Mouse (Mus musculus): ENCODE results near the gene Olfr980.
"Not testable (repeated sequence)": the region's sequence is repeated elsewhere in the genome, so short reads cannot be mapped to it uniquely, and the experiment has no call there.

Olfr980 gene

DNA sequence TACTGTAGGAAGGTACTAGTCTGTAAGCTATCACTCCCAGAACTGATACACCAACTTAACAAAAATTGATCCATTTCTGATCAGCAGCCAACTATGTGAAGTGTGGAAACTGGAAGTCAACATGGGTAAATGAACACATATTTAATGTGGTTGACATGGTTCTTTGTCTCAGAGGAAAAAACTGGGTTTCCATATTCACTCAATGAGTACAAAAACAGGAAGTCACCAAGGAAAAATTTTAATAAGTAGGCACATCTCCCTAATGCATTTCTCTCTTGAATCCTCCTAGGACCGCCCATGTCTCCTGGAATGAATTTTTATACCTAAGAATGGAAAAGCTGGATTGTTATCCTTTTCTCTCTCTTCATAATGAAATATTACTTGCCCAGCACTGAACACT, at the start of gene Olfr980:
Olfr980 (minus strand) TSS at position 101 of the 400 bp plus-strand sequence.
- no peak for DNase-seq

GRCm38 (mm10) chr9:40050138-40050537, 40.8 kb upstream of the Olfr980 start:
- DNase-seq = no peak

GRCm38 (mm10) chr9:40021164-40021563, 11.8 kb upstream of the Olfr980 start, which contains the start of gene Olfr981:
Gene Olfr981 (plus strand): TSS chr9:40021464.
- no peak for DNase-seq

DNA sequence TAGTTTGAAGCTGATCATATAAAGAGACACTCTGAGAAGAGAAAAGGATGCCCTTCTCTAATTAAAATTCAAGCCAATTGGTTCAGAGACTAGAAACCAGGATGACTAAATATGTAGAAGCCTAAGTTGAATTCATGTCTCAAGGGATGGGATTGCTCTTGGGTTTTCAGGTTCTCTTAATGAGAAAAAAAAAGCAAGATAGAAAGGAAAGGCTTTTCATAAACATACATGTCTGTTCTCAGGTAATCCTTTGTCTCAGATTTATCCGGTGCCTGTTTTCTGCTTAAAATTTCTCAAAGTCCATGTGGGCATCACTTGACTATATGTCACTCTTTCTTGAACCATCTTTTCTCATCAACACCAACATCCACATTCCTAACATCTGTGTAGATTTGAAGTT, 6.0 kb downstream of the Olfr980 start, which contains the start of gene Olfr979:
Olfr979 (minus strand) TSS at position 101 of the 400 bp plus-strand sequence.
- no peak for DNase-seq

DNA sequence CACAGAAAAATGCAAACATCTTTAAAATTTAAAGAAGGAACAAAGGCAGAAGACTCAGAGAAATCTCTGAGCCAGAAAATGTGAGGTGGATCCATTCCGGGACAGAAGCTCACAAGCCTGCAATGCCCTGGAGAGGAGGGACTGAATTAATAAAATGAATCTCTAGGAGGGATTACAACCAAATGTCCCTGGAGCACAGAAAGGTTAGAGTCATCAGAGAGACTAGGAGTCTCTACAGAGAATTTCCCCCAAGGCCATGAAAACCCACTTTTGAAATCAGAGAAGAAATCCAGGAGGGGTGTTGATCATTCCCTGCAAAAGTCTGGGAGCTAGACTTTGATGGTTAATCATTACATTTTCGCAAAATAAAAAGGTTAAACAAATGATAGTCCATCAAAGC, 17.6 kb downstream of the Olfr980 start, which contains the start of gene Olfr978:
Olfr978 (plus strand) TSS at position 301 of the 400 bp plus-strand sequence.
- no peak for DNase-seq

DNA sequence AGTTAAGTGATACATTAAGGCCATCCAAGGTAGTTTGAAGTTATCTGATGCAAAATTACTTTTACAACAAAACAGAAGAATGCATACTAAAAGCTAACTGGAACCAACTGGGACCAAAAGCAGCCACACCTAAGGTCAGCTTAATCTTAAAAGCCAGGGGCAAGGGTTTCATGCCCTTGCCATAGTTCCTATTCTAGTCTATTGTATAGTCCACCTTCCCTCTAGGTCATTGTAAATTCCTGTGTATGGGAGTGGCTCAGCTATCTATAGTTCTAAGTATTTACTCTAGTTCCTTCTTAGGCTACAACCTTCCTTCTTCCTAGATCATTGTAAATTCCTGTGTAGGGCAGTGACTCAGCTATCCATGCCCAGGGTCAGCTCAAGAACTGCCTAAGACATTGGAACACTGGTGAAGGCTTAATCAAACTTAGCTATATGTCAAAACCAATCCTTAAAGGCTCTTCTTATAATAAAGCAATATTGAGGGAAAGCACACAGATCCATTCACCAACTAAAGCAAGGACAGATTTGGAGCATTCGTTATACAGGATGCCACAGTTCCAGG, 32.7 kb downstream of the Olfr980 start:
- DNase-seq = not testable (repeated sequence)

DNA sequence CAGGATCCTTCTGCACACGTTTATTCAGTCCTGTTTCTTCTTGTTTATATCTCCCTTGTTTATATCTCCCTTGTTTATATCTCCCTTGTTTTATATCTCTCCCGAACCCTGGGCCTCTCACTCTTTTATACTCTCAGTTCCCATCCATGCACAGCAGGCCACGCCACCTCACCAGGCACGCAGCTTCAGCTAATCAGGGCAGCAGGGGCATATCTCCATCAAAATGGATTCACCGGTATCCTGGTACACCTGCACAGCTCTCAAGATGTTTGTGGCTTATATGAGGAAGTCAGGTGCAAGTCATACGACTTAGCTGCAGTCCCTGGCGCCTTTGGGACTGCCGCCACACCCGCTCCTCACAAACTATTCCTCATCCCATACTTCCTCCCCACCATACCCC, 48.3 kb downstream of the Olfr980 start, which contains the start of gene Olfr976:
Olfr976 (minus strand) TSS at position 101 of the 400 bp plus-strand sequence.
- not testable (repeated sequence) for DNase-seq
